Mouse (Mus musculus): ENCODE measurements around the gene Zfp825.
"Not testable (repeated sequence)": the region's sequence is repeated elsewhere in the genome, so short reads cannot be mapped to it uniquely, and the experiment has no call there.

Gene Zfp825

DNA sequence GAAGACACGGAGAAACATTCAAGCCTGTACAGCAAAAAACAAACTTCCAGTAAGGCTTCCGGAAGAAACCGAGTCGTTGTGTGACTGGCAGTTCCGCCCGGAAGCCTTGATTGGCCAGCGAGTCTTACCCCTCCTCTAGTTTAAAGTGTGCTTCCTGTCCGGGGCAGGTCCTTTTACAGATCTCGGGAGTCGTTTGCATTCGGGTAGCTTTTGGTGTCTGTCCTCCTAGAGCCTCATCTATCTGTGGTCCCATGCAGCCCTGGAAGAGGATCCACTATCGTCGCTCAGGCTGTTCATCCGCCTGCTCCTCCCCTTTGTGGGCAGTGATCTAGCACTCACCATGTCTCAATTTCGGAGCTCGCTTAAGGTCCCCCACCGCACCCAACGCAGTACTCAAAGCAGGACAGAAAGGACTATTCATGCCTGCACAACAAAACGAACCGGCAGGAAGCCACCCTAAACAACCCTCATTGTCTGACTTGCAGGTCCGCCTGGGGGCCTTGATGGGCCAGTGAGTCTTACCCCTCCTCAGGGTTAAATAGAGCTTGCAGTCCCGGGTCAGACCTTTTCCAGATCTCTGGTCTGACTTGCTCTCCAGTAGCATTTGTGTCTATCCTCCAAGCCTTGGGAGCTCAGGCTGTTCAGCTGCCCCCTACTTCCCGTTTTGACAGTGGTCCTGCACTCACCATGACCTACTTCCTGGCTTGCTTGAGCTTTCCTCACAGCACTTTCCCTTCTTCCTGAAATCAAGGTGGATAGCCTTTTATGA, at the start of gene Zfp825:
Gene Zfp825 (minus strand): TSS at position 82 of the 769 bp plus-strand sequence.
- peak; percentile 47 to 73 for DNase-seq (ENCODE audit: low spot score in 2 of 2)

GRCm38 (mm10) chr13:74535418-74535817, 41.6 kb upstream of the Zfp825 start:
- not testable (repeated sequence) for DNase-seq (ENCODE audit: low spot score in 2 of 2)

DNA sequence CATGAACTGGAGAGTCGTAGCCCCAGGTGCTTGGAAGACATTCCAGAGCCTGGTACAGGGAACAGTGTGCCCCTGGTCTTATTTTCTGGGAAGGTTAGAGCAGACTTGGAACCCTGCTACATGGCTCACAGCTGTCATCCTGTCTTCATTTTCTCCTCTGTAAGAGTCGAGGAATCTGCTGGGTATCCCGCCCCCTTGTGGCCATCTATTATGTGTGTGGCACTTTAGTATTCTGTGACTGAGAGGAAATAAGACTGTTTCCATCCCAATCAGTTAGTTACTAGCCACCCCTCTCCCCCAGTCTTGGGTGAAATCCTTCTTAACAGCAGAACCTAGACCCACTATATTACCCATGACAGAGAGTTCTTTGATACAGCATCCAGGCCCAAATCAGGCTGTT, 41.1 kb upstream of the Zfp825 start:
- DNase-seq (ENCODE audit: low spot score in 2 of 2) = peak; percentile 8 to 67

- no peak for DNase-seq (ENCODE audit: low spot score in 2 of 2)
Measured at GRCm38 (mm10) chr13:74534096-74534495, 40.3 kb upstream of the Zfp825 start.

- DNase-seq (ENCODE audit: low spot score in 2 of 2) = not testable (repeated sequence)
Measured at GRCm38 (mm10) chr13:74531251-74531650, 37.5 kb upstream of the Zfp825 start.

DNA sequence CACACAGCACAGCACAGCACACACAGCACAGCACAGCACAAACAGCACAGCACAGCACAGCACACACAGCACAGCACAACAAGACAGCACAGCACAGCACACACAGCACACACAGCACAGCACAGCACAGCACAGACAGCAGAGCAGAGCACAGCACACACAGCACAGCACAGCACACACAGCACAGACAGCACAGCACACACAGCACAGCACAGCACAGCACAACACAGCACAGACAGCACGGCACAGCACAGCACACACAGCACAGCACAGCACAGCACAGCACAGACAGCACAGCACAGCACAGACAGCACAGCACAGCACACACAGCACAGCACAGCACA, 35.6 kb upstream of the Zfp825 start:
- DNase-seq (ENCODE audit: low spot score in 2 of 2) = not testable (repeated sequence)

DNA sequence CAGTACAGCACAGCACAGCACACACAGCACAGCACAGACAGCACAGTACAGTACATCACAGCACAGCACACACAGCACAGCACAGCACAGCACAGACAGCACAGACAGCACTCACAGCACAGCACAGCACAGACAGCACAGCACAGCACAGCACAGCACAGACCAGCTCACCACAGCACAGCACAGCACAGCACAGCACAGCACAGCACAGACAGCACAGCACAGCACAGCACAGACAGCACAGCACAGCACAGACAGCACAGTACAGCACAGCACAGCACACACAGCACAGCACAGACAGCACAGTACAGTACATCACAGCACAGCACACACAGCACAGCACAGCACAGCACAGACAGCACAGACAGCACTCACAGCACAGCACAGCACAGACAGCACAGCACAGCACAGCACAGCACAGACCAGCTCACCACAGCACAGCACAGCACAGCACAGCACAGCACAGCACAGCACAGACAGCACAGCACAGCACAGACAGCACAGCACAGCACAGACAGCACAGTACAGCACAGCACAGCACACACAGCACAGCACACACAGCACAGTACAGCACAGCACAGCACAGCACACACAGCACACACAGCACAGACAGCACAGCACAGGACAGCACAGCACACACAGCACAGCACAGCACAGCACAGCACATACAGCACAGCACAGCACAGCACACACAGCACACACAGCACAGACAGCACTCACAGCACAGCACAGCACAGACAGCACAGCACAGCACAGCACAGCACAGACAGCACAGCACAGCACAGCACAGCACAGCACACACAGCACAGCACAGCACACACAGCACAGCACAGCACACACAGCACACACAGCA, 35.0 kb upstream of the Zfp825 start:
- DNase-seq (ENCODE audit: low spot score in 2 of 2) = not testable (repeated sequence)

GRCm38 (mm10) chr13:74522481-74523237, 28.9 kb upstream of the Zfp825 start:
- DNase-seq (ENCODE audit: low spot score in 2 of 2) = peak; percentile 45 to 75

- not testable (repeated sequence) for DNase-seq (ENCODE audit: low spot score in 2 of 2)
Measured at GRCm38 (mm10) chr13:74522141-74522480, 28.3 kb upstream of the Zfp825 start.

DNA sequence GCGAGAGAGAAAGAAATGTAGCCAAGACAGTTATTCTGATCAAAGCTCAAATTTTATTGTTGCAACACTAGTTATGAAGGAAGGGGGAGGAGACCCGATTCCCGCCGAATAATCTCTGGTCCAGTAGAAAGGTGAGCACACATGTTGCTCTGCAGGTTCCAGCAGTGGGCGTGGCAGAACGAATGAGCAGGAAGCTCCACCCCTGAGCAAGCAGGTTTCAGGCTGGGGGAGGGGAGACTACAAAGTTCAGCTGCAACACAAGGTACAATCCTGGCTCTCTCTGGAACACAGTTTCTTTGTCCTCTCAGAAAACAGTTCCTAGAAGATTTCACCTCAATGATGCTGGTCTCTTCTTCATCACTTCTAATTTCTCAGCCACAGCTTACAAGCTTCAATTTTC, 14.2 kb upstream of the Zfp825 start:
- not testable (repeated sequence) for DNase-seq (ENCODE audit: low spot score in 2 of 2)

- DNase-seq (ENCODE audit: low spot score in 2 of 2) = not testable (repeated sequence)
Measured at GRCm38 (mm10) chr13:74502851-74503250, 9.1 kb upstream of the Zfp825 start.

- DNase-seq (ENCODE audit: low spot score in 2 of 2) = not testable (repeated sequence)
Measured at GRCm38 (mm10) chr13:74499696-74500095, 5.9 kb upstream of the Zfp825 start.

DNA sequence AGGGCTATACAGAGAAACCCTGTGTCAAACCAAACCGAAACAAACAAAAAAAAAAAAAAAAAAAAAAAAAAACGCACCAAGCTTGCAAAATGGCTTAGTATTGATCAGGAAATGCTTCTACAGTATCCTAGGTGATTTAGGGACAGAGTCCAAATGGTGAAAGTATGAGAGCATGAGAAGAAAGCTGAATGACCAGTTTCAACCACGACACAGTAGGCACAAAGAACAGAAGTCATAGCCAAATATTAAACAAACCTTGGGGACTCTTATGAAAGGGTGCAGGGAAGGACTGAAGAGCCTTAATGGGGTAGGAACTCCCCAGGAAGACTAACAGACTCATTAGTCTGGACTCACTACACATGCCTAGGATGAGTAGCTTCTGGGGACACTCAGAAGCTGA, 9.5 kb downstream of the Zfp825 start:
- DNase-seq (ENCODE audit: low spot score in 2 of 2) = not testable (repeated sequence)

DNA sequence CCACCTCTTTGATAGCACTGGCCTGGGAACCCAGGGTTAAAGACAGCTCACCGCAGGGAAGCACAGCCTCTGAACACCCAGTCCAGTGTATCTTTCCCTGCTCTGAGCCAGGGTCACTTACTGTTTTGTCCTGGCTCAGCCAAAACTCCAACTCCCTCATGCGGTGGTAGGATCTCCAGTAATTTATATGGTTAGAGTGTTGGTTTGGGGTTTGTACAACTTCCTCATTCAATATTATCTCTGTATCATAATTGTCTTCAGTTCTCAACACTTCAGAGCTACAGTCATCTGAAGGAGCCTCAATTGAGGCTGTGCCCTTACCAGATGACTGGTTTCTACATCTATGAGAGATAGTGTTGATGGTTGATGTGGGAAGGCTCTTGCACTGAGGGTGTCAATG, 22.3 kb downstream of the Zfp825 start:
- DNase-seq (ENCODE audit: low spot score in 2 of 2) = not testable (repeated sequence)

DNA sequence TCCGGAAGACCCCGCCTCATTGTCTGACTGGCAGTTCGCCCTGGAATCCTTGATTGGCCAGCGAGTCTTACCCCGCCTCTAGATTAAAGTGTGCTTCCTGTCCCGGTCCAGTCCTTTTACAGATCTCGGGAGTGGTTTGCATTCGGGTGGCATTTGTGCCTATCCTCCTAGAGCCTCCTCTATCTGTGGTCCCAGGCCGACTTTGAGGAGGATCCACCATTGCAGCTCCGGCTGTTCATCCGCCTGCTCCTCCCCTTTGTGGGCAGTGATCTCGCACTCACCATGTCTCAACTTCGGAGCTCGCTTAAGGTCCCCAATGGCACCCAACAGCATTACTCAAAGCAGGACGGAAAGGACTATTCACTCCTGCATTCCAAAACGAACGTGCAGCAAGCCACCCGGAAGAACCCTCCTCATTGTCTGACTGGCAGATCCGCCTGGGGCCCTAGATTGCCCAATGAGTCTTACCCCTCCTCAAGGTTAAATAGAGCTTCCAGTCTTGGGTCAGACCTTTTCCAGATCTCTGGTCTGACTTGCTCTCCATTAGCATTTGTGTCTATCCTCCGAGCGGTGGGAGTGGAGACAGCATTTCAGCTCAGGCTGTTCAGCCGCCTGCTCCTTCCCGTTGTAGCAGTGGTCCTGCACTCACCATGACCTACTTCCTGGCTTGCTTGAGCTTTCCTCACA, 30.9 kb downstream of the Zfp825 start:
- peak; percentile 39 to 74 for DNase-seq (ENCODE audit: low spot score in 2 of 2)

- DNase-seq (ENCODE audit: low spot score in 2 of 2) = not testable (repeated sequence)
Measured at GRCm38 (mm10) chr13:74462318-74462698, 31.5 kb downstream of the Zfp825 start.

- no peak for DNase-seq (ENCODE audit: low spot score in 2 of 2)
Measured at GRCm38 (mm10) chr13:74439895-74440294, 53.9 kb downstream of the Zfp825 start.
